Mouse (Mus musculus): ENCODE measurements around the gene Kcnip3. TPM values are rescaled to one million over a fixed set of nuclear protein-coding genes. Genes with fewer than 3 reads are reported as not detected.

The Kcnip3 gene
- polyA plus RNA-seq, 1 experiment from 2014 or later: 1.2 TPM

- peaks cover 3 to 7% of the 10 kb centered on the region in 2 experiments; a peak in 3 of 4 replicates for H3K4me1 ChIP-seq (ENCODE audit: control insufficient read depth in 2 of 2, insufficient read depth in 2 of 2, low read length in 2 of 2)
- no peak overlapping the region for H3K9ac ChIP-seq (ENCODE audit: low read length)
- 0 out of 2 replicates have a peak, but pooled peaks cover under 1% of the 10 kb centered on the region for H3K27me3 ChIP-seq (ENCODE audit: control insufficient read depth, insufficient read depth, low read length)
- H3K4me3 ChIP-seq (ENCODE audit: control insufficient read depth in 1 of 2, insufficient read depth in 1 of 2, low read depth in 1 of 2, low read length in 2 of 2): no peak overlapping the region
- no peak for ATAC-seq (ENCODE audit: insufficient number of reproducible peaks, insufficient read depth, low FRiP score, low read depth)
- 78% methylated on average over 8 of the region's 8 CpGs for WGBS
- no peak overlapping the region for H3K4me2 ChIP-seq (ENCODE audit: low read length)
- no peak overlapping the region for H3K27ac ChIP-seq (replicated peaks in 1 of 2; ENCODE audit: control insufficient read depth in 1 of 2, insufficient read depth in 1 of 2, low read depth in 2 of 2, low read length in 2 of 2)
- H3K9me3 ChIP-seq (ENCODE audit: control insufficient read depth, low read length): no peaks in the 10 kb centered on the region
- no peaks in the 10 kb centered on the region for H3K36me3 ChIP-seq (ENCODE audit: control insufficient read depth, insufficient read depth, low read length)
These were observed 4.8 kb downstream of the Kcnip3 start for GRCm38 (mm10) chr2:127517081-127517480.

GRCm38 (mm10) chr2:127514380-127515124 lies 7.3 kb downstream of the Kcnip3 start:
- WGBS: 78% methylated on average over 9 of the region's 9 CpGs
- H3K36me3 ChIP-seq (ENCODE audit: control insufficient read depth, insufficient read depth, low read length): no peaks in the 10 kb centered on the region
- H3K27me3 ChIP-seq (ENCODE audit: control insufficient read depth, insufficient read depth, low read length): no peaks in the 10 kb centered on the region
- H3K9ac ChIP-seq (ENCODE audit: low read length): no peak overlapping the region
- no peaks in the 10 kb centered on the region for H3K4me1 ChIP-seq (ENCODE audit: control insufficient read depth in 2 of 2, insufficient read depth in 2 of 2, low read length in 2 of 2)
- no peaks in the 10 kb centered on the region for H3K9me3 ChIP-seq (ENCODE audit: control insufficient read depth, low read length)
- no peak overlapping the region for H3K4me3 ChIP-seq (ENCODE audit: control insufficient read depth in 1 of 2, insufficient read depth in 1 of 2, low read depth in 1 of 2, low read length in 2 of 2)
- no peak for ATAC-seq (ENCODE audit: insufficient number of reproducible peaks, insufficient read depth, low FRiP score, low read depth)
- no peak overlapping the region for H3K27ac ChIP-seq (replicated peaks in 1 of 2; ENCODE audit: control insufficient read depth in 1 of 2, insufficient read depth in 1 of 2, low read depth in 2 of 2, low read length in 2 of 2)
- H3K4me2 ChIP-seq (ENCODE audit: low read length): no peak overlapping the region

DNA sequence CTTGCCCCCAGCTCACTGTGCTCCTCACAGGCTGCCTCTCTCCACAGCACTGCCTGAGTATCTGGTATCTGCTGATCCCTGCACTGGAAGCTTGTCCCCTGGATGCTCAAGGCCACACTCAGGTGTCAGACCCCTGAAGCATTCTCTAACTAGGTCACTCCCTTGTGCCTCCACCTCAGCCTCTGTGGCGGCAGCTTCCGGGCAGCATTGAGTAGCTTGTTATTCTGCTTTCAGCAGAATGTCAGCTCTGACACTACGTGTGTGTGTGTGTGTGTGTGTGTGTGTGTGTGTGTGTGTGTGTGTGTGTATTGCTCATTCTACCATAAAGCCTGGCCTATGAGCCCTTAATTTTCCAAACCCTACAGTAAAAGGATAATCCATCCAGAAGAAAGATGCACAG lies 8.7 kb downstream of the Kcnip3 start:
- WGBS: 42% methylated on average over 3 of the region's 3 CpGs
- no peak overlapping the region for H3K4me2 ChIP-seq (ENCODE audit: low read length)
- H3K4me3 ChIP-seq (ENCODE audit: control insufficient read depth in 1 of 2, insufficient read depth in 1 of 2, low read depth in 1 of 2, low read length in 2 of 2): no peak overlapping the region
- no peak overlapping the region for H3K27ac ChIP-seq (replicated peaks in 1 of 2; ENCODE audit: control insufficient read depth in 1 of 2, insufficient read depth in 1 of 2, low read depth in 2 of 2, low read length in 2 of 2)
- H3K4me1 ChIP-seq (ENCODE audit: control insufficient read depth in 2 of 2, insufficient read depth in 2 of 2, low read length in 2 of 2): no peaks in the 10 kb centered on the region
- no peaks in the 10 kb centered on the region for H3K9me3 ChIP-seq (ENCODE audit: control insufficient read depth, low read length)
- H3K27me3 ChIP-seq (ENCODE audit: control insufficient read depth, insufficient read depth, low read length): no peaks in the 10 kb centered on the region
- H3K36me3 ChIP-seq (ENCODE audit: control insufficient read depth, insufficient read depth, low read length): no peaks in the 10 kb centered on the region
- ATAC-seq (ENCODE audit: insufficient number of reproducible peaks, insufficient read depth, low FRiP score, low read depth): no peak
- H3K9ac ChIP-seq (ENCODE audit: low read length): no peak overlapping the region

GRCm38 (mm10) chr2:127511426-127511825 lies 10.5 kb downstream of the Kcnip3 start:
- Histone ChIP-seq H3K27me3 (ENCODE audit: control insufficient read depth, insufficient read depth, low read length) (peaks cover 2% of the 10 kb centered on the region; the same call in 1 of the 2 replicates), H3K27ac (replicated peaks in 1 of 2; ENCODE audit: control insufficient read depth in 1 of 2, insufficient read depth in 1 of 2, low read depth in 2 of 2, low read length in 2 of 2) (no peak overlapping the region), H3K9me3 (ENCODE audit: control insufficient read depth, low read length) (no peaks in the 10 kb centered on the region), H3K36me3 (ENCODE audit: control insufficient read depth, insufficient read depth, low read length) (no peaks in the 10 kb centered on the region), H3K4me1 (ENCODE audit: control insufficient read depth in 2 of 2, insufficient read depth in 2 of 2, low read length in 2 of 2) (no peaks in the 10 kb centered on the region), H3K4me2 (ENCODE audit: low read length) (no peak overlapping the region), H3K4me3 (ENCODE audit: control insufficient read depth in 1 of 2, insufficient read depth in 1 of 2, low read depth in 1 of 2, low read length in 2 of 2) (no peak overlapping the region), H3K9ac (ENCODE audit: low read length) (no peak overlapping the region)
- 31% methylated on average over 4 of the region's 4 CpGs for WGBS
- ATAC-seq (ENCODE audit: insufficient number of reproducible peaks, insufficient read depth, low FRiP score, low read depth): no peak

DNA sequence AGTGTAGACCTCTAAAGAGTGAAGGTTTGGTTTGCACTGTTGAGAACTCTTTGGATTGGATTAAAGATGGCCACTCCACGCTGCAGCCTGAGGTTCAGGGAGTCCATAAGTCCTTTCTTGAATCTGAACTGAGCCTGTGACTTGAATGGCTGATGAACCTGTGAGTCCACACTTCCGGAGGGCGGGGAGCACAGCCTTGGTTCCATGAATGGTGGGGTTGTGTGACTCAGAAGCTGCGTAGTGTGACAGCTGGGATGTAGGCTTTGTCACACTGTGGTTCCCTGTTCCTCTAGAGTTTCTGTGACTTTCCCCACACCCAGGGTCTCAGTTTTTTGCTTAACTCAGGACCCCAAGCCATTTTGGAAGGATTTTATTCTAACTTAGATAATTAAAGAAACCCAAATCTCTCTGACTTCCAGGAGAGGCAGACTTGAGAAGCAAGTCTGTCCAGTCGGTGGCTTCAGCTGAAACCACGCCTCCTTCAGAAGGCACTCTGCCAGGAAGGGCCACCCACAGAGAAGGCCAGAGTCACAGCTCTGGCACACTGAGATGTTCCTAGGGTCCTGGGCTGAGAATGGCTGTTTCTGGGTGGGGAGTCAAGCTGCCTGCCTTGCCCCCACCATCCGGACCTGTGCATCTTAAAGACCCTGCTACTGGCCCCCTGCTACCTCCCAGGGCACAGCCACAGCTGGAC lies 13.8 kb downstream of the Kcnip3 start:
- H3K4me1 ChIP-seq (ENCODE audit: control insufficient read depth in 2 of 2, insufficient read depth in 2 of 2, low read length in 2 of 2): no peaks in the 10 kb centered on the region
- no peak for ATAC-seq (ENCODE audit: insufficient number of reproducible peaks, insufficient read depth, low FRiP score, low read depth)
- H3K36me3 ChIP-seq (ENCODE audit: control insufficient read depth, insufficient read depth, low read length): no peaks in the 10 kb centered on the region
- H3K27ac ChIP-seq (replicated peaks in 1 of 2; ENCODE audit: control insufficient read depth in 1 of 2, insufficient read depth in 1 of 2, low read depth in 2 of 2, low read length in 2 of 2): no peak overlapping the region
- H3K9me3 ChIP-seq (ENCODE audit: control insufficient read depth, low read length): no peaks in the 10 kb centered on the region
- no peak overlapping the region for H3K9ac ChIP-seq (ENCODE audit: low read length)
- WGBS: 62% methylated on average over 7 of the region's 7 CpGs
- peaks cover 15% of the 10 kb centered on the region for H3K27me3 ChIP-seq (ENCODE audit: control insufficient read depth, insufficient read depth, low read length)
- no peak overlapping the region for H3K4me2 ChIP-seq (ENCODE audit: low read length)
- no peak overlapping the region for H3K4me3 ChIP-seq (ENCODE audit: control insufficient read depth in 1 of 2, insufficient read depth in 1 of 2, low read depth in 1 of 2, low read length in 2 of 2)

GRCm38 (mm10) chr2:127507077-127507774 lies 14.7 kb downstream of the Kcnip3 start:
- no peak; the same call in 1 of the 2 replicates for ATAC-seq (ENCODE audit: insufficient number of reproducible peaks, insufficient read depth, low FRiP score, low read depth)
- Histone ChIP-seq H3K9me3 (ENCODE audit: control insufficient read depth, low read length) (no peaks in the 10 kb centered on the region), H3K4me3 (ENCODE audit: control insufficient read depth in 1 of 2, insufficient read depth in 1 of 2, low read depth in 1 of 2, low read length in 2 of 2) (no peak overlapping the region), H3K36me3 (ENCODE audit: control insufficient read depth, insufficient read depth, low read length) (no peaks in the 10 kb centered on the region), H3K4me2 (ENCODE audit: low read length) (no peak overlapping the region), H3K27me3 (ENCODE audit: control insufficient read depth, insufficient read depth, low read length) (peaks cover 15% of the 10 kb centered on the region), H3K4me1 (ENCODE audit: control insufficient read depth in 2 of 2, insufficient read depth in 2 of 2, low read length in 2 of 2) (no peaks in the 10 kb centered on the region), H3K9ac (ENCODE audit: low read length) (no peak overlapping the region), H3K27ac (replicated peaks in 1 of 2; ENCODE audit: control insufficient read depth in 1 of 2, insufficient read depth in 1 of 2, low read depth in 2 of 2, low read length in 2 of 2) (no peak overlapping the region)
- WGBS: 25% methylated on average over 7 of the region's 7 CpGs

- peaks cover 22% of the 10 kb centered on the region for H3K27me3 ChIP-seq (ENCODE audit: control insufficient read depth, insufficient read depth, low read length)
These were observed 15.7 kb downstream of the Kcnip3 start for GRCm38 (mm10) chr2:127506131-127506632.

More at GRCm38 (mm10) chr2:127506131-127506632, 15.7 kb downstream of the Kcnip3 start:
- 84% methylated on average over 6 of the region's 6 CpGs for WGBS
- Histone ChIP-seq H3K4me1 (ENCODE audit: control insufficient read depth in 2 of 2, insufficient read depth in 2 of 2, low read length in 2 of 2) (no peaks in the 10 kb centered on the region), H3K36me3 (ENCODE audit: control insufficient read depth, insufficient read depth, low read length) (no peaks in the 10 kb centered on the region), H3K9ac (ENCODE audit: low read length) (no peak overlapping the region), H3K4me3 (ENCODE audit: control insufficient read depth in 1 of 2, insufficient read depth in 1 of 2, low read depth in 1 of 2, low read length in 2 of 2) (no peak overlapping the region), H3K4me2 (ENCODE audit: low read length) (no peak overlapping the region), H3K9me3 (ENCODE audit: control insufficient read depth, low read length) (no peaks in the 10 kb centered on the region), H3K27ac (replicated peaks in 1 of 2; ENCODE audit: control insufficient read depth in 1 of 2, insufficient read depth in 1 of 2, low read depth in 2 of 2, low read length in 2 of 2) (no peak overlapping the region)
- no peak for ATAC-seq (ENCODE audit: insufficient number of reproducible peaks, insufficient read depth, low FRiP score, low read depth)

Measured in heart, embryonic 14.5 days (tissue).